Mouse (Mus musculus) myocyte (in vitro differentiated cells): ENCODE measurements around the gene Pcdh9.

Source experiments
- CEBPB ChIP-seq: IDR thresholded peaks from 2 replicates; pipeline ENCODE4 v1.6.1; 2011; ENCODE audit warnings: mild to moderate bottlenecking, moderate library complexity; ENCODE audit not compliant: poor library complexity, insufficient read depth, severe bottlenecking
- MAX ChIP-seq: IDR thresholded peaks from one replicate; pipeline ENCODE4 v1.6.1; 2011; ENCODE audit warnings: low read depth, mild to moderate bottlenecking, control low read depth
- MYOD1 ChIP-seq, 3 experiments: IDR thresholded peaks; one replicate each; pipeline ENCODE4 v1.6.1; 2011; ENCODE audit warnings: control low read depth in 2 of 3, low read depth in 2 of 3, mild to moderate bottlenecking in 2 of 3, moderate library complexity in 1 of 3; ENCODE audit not compliant: insufficient read length in 2 of 3, control insufficient read depth in 1 of 3
- POLR2A ChIP-seq: IDR thresholded peaks from one replicate; pipeline ENCODE4 v1.6.1; 2011; ENCODE audit warnings: low read depth, mild to moderate bottlenecking, control low read depth, moderate library complexity; ENCODE audit not compliant: insufficient read length
- POLR2AphosphoS2 ChIP-seq: IDR thresholded peaks from one replicate; pipeline ENCODE4 v1.6.1; 2011; ENCODE audit warnings: low read depth, control low read depth; ENCODE audit not compliant: insufficient read length
- REST ChIP-seq: IDR thresholded peaks from one replicate; pipeline ENCODE4 v1.6.1; 2011; ENCODE audit warnings: mild to moderate bottlenecking, control low read depth, moderate library complexity; ENCODE audit not compliant: insufficient read depth, insufficient read length
- SRF ChIP-seq: IDR thresholded peaks from one replicate; pipeline ENCODE4 v1.6.1; 2011; ENCODE audit warnings: low read depth; ENCODE audit not compliant: control insufficient read depth, insufficient read length
- TCF12 ChIP-seq: IDR thresholded peaks from one replicate; pipeline ENCODE4 v1.6.1; 2011; ENCODE audit warnings: mild to moderate bottlenecking, control low read depth; ENCODE audit not compliant: poor library complexity, insufficient read depth, severe bottlenecking
- USF1 ChIP-seq: IDR thresholded peaks from one replicate; pipeline ENCODE4 v1.6.1; 2011; ENCODE audit warnings: low read depth, mild to moderate bottlenecking, control low read depth, moderate library complexity

DNA sequence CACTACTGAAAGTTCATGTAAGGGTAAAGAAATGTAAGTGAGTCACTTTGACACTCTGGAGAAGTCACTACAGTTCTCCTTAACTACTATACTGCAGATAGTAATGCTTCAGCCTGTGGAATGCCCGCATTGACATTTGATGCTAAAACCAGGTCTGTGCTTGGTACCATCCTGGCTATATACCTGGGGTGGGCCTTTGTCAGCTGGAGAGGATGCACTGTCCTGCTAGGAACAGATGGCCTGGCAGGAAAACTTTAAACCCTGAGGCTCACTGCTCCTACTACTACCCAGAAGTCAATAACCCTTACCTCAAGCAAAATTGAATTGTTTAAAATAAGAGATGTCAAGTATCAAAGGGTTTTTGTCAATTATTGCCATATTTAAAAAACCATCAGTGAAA is 14.5 kb downstream of the Pcdh9 start:
- TF ChIP-seq POLR2A (no peak), TCF12 (no peak), POLR2AphosphoS2 (no peak), MAX (no peak), REST (no peak), USF1 (no peak), CEBPB (no peak), MYOD1 (IDR thresholded peaks at IDR 0.05; ENCODE audit: control insufficient read depth in 1 of 3, insufficient read length in 2 of 3, low read depth in 2 of 3) (no peak), SRF (no peak)
